Mouse (Mus musculus) forebrain, postnatal 0 days (tissue): ENCODE results near the gene Vmn2r83. TPM values are rescaled to one million over a fixed set of nuclear protein-coding genes. Genes with fewer than 3 reads are reported as not detected.

Experiments used
- ATAC-seq: fragments of 200-750 bp; cut with Nextera tagmentation; 2 replicates; pipeline ENCODE4 v1.8.0; 2017; ENCODE audit warnings: mild to moderate bottlenecking, moderate library complexity
- DNase-seq: peaks from one replicate; pipeline ENCODE4 v3.0.0-alpha.2; 2015
- H3K27ac ChIP-seq: fragments of 300-500 bp; sonication (generic); 2 replicates; pipeline ENCODE4 v1.5.1; 2014; ENCODE audit warnings: low read depth, mild to moderate bottlenecking, antibody characterized with exemption, low read length, moderate library complexity, mixed read lengths
- H3K27me3 ChIP-seq: fragments of 300-500 bp; sonication (generic); 2 replicates; pipeline ENCODE4 v1.6.1; 2014; ENCODE audit warnings: mild to moderate bottlenecking, low read length, mixed read lengths; ENCODE audit not compliant: insufficient read depth
- H3K36me3 ChIP-seq: fragments of 300-500 bp; sonication (generic); 2 replicates; pipeline ENCODE4 v1.6.1; 2014; ENCODE audit warnings: mild to moderate bottlenecking, moderate library complexity; ENCODE audit not compliant: insufficient read depth
- H3K4me1 ChIP-seq: fragments of 300-500 bp; sonication (generic); 2 replicates; pipeline ENCODE4 v1.6.1; 2014; ENCODE audit warnings: antibody characterized with exemption; ENCODE audit not compliant: insufficient read depth
- H3K4me2 ChIP-seq: fragments of 300-500 bp; sonication (generic); 2 replicates; pipeline ENCODE4 v1.6.1; 2014; ENCODE audit warnings: low read depth, mild to moderate bottlenecking, moderate library complexity
- H3K4me3 ChIP-seq: fragments of 300-500 bp; sonication (generic); 2 replicates; pipeline ENCODE4 v1.5.1; 2014; ENCODE audit warnings: low read depth, low read length, mixed read lengths
- H3K9ac ChIP-seq: fragments of 300-500 bp; sonication (generic); 2 replicates; pipeline ENCODE4 v1.6.1; 2014; ENCODE audit warnings: mild to moderate bottlenecking
- H3K9me3 ChIP-seq: fragments of 300-500 bp; sonication (generic); 2 replicates; pipeline ENCODE4 v1.6.1; 2016; ENCODE audit warnings: low read length
- CTCF ChIP-seq: sonication (generic); IDR thresholded peaks from 2 replicates; pipeline ENCODE4 v1.5.1; 2016; ENCODE audit warnings: antibody characterized with exemption, control low read depth, low read depth
- WGBS: fragments of 180-500 bp; shearing (Covaris S2); extraction: QIAGEN DNeasy Blood & Tissue Kit; methylation state at CpG from one replicate; pipeline ENCODE4 v1.1.7; 2014; 5-methylcytosine and 5-hydroxymethylcytosine counted together
- polyA plus RNA-seq: library from polyadenylated mRNA; unstranded; fragments of >200 nt; fragmentation: Nextera tagmentation; extraction: Ambion mirVana; gene quantifications from 2 replicates; pipeline ENCODE4 v1.2.1, GENCODE M21; 2015
- total RNA-seq: library from RNA; depleted of rRNA; stranded (reverse); fragments of >200 nt; gene quantifications from 2 replicates; pipeline ENCODE4 v1.2.3, GENCODE M21; 2014

Gene Vmn2r83
- total and polyA plus RNA-seq, 2 experiments from 2014 or later = not detected

DNA sequence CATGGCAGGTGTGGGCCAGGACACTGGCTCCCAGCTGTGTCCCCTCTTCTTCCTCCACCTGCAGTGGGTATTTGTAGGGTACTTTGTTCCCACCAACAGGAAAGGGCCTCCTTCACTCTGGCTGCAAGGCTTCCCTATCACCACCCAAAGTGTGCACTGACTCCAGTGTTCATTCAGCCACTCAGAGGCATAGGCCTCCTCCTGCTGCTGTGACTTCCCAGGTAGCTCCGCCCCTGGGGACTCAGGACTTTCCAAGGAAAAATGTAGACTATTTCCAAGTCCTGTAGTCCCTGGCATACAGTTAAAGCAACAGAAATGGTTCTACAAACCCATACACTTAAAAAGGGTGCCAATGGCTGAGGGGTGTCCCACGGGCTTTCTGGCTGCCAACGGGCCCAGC, 64.1 kb downstream of the Vmn2r83 start:
- peaks cover 6% of the 10 kb centered on the region; the same call in 1 of the 2 replicates for H3K4me1 ChIP-seq
- ATAC-seq (peak; percentile 46), DNase-seq (peak; percentile 10)
- H3K27ac ChIP-seq = no peak overlapping the region
- H3K4me3 ChIP-seq = peak overlapping the region; percentile 49
- H3K27me3 ChIP-seq = no peaks in the 10 kb centered on the region
- no peaks in the 10 kb centered on the region for H3K9me3 ChIP-seq
- peak overlapping the region; percentile 54; the same call in 1 of the 2 replicates for H3K9ac ChIP-seq
- no peaks in the 10 kb centered on the region for H3K36me3 ChIP-seq
- 31% methylated on average over 3 of the region's 3 CpGs for WGBS
- TF ChIP-seq CTCF = no peak
- peak overlapping the region; percentile 85 for H3K4me2 ChIP-seq

DNA sequence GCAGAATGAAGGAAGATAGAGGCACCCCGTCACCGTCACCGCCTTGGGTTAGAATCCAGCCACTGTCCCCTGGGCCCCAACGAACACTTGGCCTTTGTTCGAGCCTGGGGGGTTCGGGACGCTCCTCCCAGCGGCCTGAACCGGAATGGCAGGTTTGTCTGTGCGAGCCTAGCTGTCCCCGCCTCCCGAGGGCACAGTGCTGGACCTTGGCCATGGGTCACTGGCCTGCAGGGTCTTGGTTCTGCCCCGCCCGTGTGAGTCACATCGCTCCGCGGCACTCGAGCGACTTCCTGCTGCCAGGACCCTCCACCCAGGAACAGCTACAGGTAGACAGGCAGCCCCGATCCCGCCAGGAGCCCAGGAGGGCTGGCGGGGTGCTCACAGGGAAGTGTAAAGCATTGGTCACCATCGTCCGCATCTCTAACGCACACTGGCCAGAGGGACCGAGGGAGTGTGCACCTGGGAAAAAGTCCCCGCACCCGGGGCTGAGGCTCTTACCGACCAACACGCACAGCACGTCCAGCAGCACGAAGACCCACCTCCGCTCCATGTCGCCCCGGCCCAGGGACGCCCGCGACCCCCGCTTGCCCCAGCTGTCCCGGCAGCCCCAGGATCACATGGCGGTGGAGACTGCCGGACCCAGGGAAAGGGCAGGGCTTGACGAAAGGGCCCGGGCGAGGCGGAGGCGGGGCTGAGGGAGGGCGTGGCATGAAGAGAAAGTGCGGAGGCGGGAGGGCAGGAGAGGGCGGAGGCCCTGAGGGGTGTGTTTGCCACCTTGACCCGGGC, 64.8 kb downstream of the Vmn2r83 start, which contains the start of gene Plpp2:
Gene Plpp2, minus strand, starts transcription at position 671 of the 786 bp plus-strand sequence.
- peak; percentile 64 for TF ChIP-seq CTCF
- H3K9ac ChIP-seq = peak within 1 kb of the TSS; percentile 54
- ATAC-seq (peak; percentile 65), DNase-seq (peak; percentile 56)
- H3K4me1 ChIP-seq = peaks cover 6% of the 10 kb centered on the region; the same call in 1 of the 2 replicates
- H3K27ac ChIP-seq = no peak within 1 kb of the TSS
- no peaks in the 10 kb centered on the region for H3K9me3 ChIP-seq
- H3K27me3 ChIP-seq = no peaks in the 10 kb centered on the region
- H3K4me3 ChIP-seq = peak within 1 kb of the TSS; percentile 49
- H3K36me3 ChIP-seq = no peaks in the 10 kb centered on the region
- peak within 1 kb of the TSS; percentile 85 for H3K4me2 ChIP-seq
- under 1% methylated on average over 52 of the region's 52 CpGs for WGBS

DNA sequence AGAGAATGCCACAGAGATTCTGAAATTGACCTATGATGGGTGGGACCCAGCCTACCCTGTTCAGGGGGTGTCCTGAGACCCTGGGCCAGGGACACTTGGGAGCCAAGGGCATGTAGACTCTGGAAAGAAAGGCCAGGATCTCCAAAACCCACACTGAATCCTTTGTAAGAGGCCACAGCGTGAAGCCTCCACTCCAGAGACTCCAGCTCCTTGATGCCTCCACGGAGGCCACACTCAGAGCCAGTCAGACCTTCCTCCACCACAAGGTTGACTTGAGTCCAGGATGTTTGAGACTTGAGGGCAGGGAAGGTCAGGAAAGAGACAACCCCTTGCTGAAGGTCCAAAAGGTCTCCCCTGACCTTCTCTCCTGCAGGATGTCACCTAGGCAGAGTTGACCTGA, 65.9 kb downstream of the Vmn2r83 start:
- peaks cover 6% of the 10 kb centered on the region; the same call in 1 of the 2 replicates for H3K4me1 ChIP-seq
- H3K27me3 ChIP-seq = no peaks in the 10 kb centered on the region
- TF ChIP-seq CTCF = no peak
- H3K27ac ChIP-seq = no peak overlapping the region
- H3K9ac ChIP-seq = no peak overlapping the region
- H3K9me3 ChIP-seq = no peaks in the 10 kb centered on the region
- ATAC-seq = no peak
- peaks cover 5% of the 10 kb centered on the region; the same call in 1 of the 2 replicates for H3K36me3 ChIP-seq
- no peak for DNase-seq
- 86% methylated on average over 2 of the region's 2 CpGs for WGBS
- no peak overlapping the region for H3K4me3 ChIP-seq
- H3K4me2 ChIP-seq = no peak overlapping the region

DNA sequence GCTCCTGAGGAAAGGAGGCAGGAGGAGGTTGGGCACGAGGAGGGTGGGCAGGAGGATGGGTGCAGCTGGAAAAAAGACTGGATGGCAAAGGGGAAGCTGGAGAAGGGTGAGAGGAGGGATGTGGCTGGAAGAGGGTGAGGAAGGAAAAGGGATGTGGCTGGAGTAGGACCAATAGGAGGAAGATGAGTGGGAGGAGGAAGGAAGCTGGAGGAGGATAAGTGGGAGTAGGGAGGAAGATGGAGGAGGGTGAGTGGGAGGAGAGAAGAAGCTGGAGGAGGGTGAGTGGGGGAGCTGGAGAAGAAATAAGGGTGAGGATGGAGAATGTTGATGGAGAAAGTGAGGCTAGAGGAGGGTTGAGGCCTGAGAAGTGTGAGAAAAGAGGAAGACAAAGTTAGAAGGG, 66.9 kb downstream of the Vmn2r83 start:
- H3K4me2 ChIP-seq = no peak overlapping the region
- H3K4me1 ChIP-seq = peaks cover 6% of the 10 kb centered on the region; the same call in 1 of the 2 replicates
- no peaks in the 10 kb centered on the region for H3K27me3 ChIP-seq
- no peak overlapping the region for H3K27ac ChIP-seq
- no peak for TF ChIP-seq CTCF
- WGBS = 59% methylated on average over 1 of the region's 1 CpGs
- peaks cover 14% of the 10 kb centered on the region for H3K36me3 ChIP-seq
- ATAC-seq (no peak), DNase-seq (no peak)
- no peak overlapping the region for H3K4me3 ChIP-seq
- no peak overlapping the region for H3K9ac ChIP-seq
- H3K9me3 ChIP-seq = no peaks in the 10 kb centered on the region

DNA sequence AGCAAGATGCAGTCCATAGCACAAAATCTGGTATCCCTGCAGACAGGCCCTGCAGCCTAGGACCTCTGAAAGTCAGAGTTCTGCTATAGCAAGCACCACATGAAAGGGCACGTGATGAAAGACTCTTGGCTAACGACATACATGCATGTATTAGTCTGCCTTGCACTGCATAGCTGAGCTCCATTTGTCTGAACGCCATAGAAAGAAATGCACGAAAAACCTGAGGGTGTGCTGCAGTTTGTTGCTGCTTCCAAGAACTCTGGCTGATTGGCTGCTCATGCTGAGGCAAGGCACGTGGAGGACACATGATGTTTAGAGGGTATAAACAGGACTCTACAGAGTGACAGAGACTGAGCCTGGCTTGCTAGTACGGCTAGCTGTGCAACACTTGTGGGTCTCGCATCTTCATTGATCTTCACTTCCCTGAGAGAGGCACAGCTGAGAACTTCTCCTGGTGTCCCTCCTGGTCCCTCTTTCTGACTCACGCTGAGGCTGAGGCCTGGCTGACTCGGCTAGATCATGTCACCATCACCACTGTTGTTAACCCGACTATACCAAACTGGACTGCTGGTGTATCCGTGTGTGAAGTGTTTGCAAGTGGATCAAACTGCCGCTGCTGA, 68.0 kb downstream of the Vmn2r83 start:
- WGBS = 77% methylated on average over 12 of the region's 12 CpGs
- DNase-seq (no peak), ATAC-seq (no peak)
- Histone ChIP-seq H3K9me3 (no peaks in the 10 kb centered on the region), H3K27ac (no peak overlapping the region), H3K9ac (no peak overlapping the region), H3K4me1 (peaks cover 6% of the 10 kb centered on the region; the same call in 1 of the 2 replicates), H3K4me3 (no peak overlapping the region), H3K36me3 (peaks cover 25% of the 10 kb centered on the region), H3K4me2 (no peak overlapping the region), H3K27me3 (no peaks in the 10 kb centered on the region)
- TF ChIP-seq CTCF = no peak

DNA sequence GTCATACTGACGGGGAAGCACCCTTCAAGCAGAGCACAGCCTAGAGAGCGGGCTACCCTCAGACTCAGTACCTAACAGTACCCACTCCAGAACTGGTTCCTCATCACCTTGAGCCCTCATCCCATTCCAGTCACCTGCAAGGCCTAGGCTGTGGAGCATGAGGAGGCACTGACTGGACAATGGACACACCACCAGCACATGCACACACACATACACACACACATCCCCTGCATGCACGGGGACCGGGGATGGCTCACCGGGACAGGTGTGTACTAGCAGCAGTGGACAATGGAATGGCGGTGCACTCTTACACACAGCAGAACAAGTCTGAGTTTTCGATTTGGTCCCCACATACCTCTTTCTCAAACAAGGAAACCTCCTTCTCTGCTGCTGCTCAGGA, 68.7 kb downstream of the Vmn2r83 start:
- WGBS = 88% methylated on average over 7 of the region's 7 CpGs
- Histone ChIP-seq H3K9me3 (no peaks in the 10 kb centered on the region), H3K27ac (no peak overlapping the region), H3K4me2 (no peak overlapping the region), H3K27me3 (no peaks in the 10 kb centered on the region), H3K9ac (no peak overlapping the region), H3K36me3 (peaks cover 32% of the 10 kb centered on the region), H3K4me3 (no peak overlapping the region), H3K4me1 (peaks cover 6% of the 10 kb centered on the region; the same call in 1 of the 2 replicates)
- no peak for TF ChIP-seq CTCF
- ATAC-seq (no peak), DNase-seq (no peak)

DNA sequence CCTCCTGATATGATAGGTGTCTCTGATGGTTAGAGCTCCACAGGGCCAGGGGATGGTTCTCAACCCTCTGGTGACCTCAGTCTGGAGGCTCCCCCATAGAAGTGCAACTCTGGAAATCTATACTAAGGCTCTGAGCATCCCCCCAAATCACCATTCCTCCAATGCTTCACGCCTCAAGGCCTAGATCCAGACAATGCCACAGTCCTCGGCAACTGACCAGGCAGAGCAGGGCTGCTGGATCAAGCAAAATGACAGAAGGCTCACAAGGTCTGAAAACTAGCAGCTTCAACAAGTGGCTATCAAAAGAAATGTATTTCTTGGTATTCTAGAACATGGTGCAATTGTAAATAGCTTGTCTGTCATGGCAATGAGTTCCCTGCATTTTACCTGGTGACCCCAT, 69.2 kb downstream of the Vmn2r83 start:
- ATAC-seq (no peak), DNase-seq (no peak)
- Histone ChIP-seq H3K9ac (no peak overlapping the region), H3K27me3 (no peaks in the 10 kb centered on the region), H3K9me3 (no peaks in the 10 kb centered on the region), H3K36me3 (peaks cover 37% of the 10 kb centered on the region), H3K4me3 (no peak overlapping the region), H3K4me2 (no peak overlapping the region), H3K4me1 (peaks cover 6% of the 10 kb centered on the region; the same call in 1 of the 2 replicates), H3K27ac (no peak overlapping the region)
- TF ChIP-seq CTCF = no peak
- 82% methylated on average over 2 of the region's 2 CpGs for WGBS
